8 mouse cellular contexts compared by ENCODE assay signal in the genomic region with DNA sequence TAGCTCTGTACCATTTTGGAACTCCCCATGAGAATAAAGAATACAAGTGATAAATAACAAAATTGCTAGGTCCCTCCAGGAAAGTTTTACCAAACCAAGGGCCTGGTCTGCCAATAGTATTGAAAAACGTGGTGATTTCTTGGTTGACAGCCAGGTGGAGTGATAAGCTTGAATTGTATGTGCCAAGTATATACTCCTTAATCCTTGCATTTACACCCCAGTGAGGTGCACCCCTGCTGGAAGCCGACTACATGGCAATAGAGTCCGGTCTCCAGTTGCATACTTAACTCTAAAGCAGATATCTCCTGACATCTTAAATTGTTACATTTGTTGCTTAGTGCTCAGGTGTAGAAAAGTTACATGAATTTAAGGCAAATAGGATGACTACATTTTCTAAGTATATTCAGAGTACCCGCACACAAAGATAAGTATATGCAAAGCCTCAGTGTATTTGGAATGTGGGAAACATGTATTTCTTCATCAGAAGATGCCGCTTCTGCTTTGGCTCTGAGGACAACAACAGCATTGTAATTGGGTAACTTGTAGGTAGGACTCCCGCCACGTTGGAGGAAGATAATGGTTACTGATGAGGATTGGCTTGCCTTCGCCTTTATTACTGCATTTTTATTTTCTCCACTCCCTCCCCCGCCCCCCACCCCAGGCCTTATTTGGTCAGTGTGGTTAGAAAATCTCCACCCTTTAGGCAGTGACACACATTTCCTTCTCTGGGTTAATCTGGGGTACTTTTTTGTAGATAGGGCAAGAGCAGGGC. TPM values are rescaled to one million over a fixed set of nuclear protein-coding genes. Genes with fewer than 3 reads are reported as not detected.
DNase-seq lines count a peak whose midpoint lies in the region; ATAC-seq and TF ChIP-seq lines count a peak whose summit lies in the region.

No protein-coding gene starts in this region.

- no peaks in the 10 kb centered on the region for H3K9me3 ChIP-seq in kidney, embryonic 16.5 days (ENCODE audit: low read length)
- no peaks in the 10 kb centered on the region for H3K9me3 ChIP-seq in hindbrain, embryonic 10.5 days

- peak overlapping the region; percentile 94 for H3K9ac ChIP-seq in kidney, embryonic 16.5 days (replicated peaks; ENCODE audit: low read length)

- peak overlapping the region; percentile 59 for H3K4me2 ChIP-seq in kidney, embryonic 16.5 days (replicated peaks; ENCODE audit: low read depth, low read length)

- no peaks in the 10 kb centered on the region for H3K27me3 ChIP-seq in kidney, embryonic 16.5 days (ENCODE audit: insufficient read depth, low read length)
- H3K27me3 ChIP-seq in hindbrain, embryonic 10.5 days (ENCODE audit: insufficient read depth, poor library complexity, severe bottlenecking): no peaks in the 10 kb centered on the region

- WGBS in kidney, embryonic 16.5 days: 70% methylated on average over 9 of the region's 9 CpGs
- WGBS in hindbrain, embryonic 10.5 days: 77% methylated on average over 9 of the region's 9 CpGs

- DNase-seq in kidney, adult 8-10 months: no peak
- DNase-seq in hindbrain, embryonic 10.5 days (ENCODE audit: low spot score): no peak
- peak; percentile 9 for DNase-seq in mesoderm, embryonic 11.5 days (ENCODE audit: low read depth, low spot score)
- no peak for DNase-seq in layer of hippocampus, postnatal 25 days (ENCODE audit: extremely low spot score in 1 of 2, low spot score in 1 of 2)
- DNase-seq in adrenal gland, postnatal 10 days: no peak
- DNase-seq in left cerebral cortex, adult 8-10 months (ENCODE audit: low spot score in 2 of 2): no peak

- no peak overlapping the region for H3K27ac ChIP-seq in kidney, embryonic 16.5 days (ENCODE audit: low read length)
- no peak overlapping the region for H3K27ac ChIP-seq in bone marrow macrophage, adult 2 months (ENCODE audit: insufficient read depth, low read depth, low read length)
- peak overlapping the region; percentile 92; the same call in 1 of the 2 replicates for H3K27ac ChIP-seq in hindbrain, embryonic 10.5 days

- no peaks in the 10 kb centered on the region; the same call in 1 of the 2 replicates for H3K36me3 ChIP-seq in kidney, embryonic 16.5 days (ENCODE audit: insufficient read depth, low read length)
- peaks cover 19% of the 10 kb centered on the region for H3K36me3 ChIP-seq in hindbrain, embryonic 10.5 days

- H3K4me1 ChIP-seq in kidney, embryonic 16.5 days (ENCODE audit: insufficient read depth, low read length): peaks cover 8% of the 10 kb centered on the region
- H3K4me1 ChIP-seq in bone marrow macrophage, adult 2 months (ENCODE audit: control insufficient read depth, insufficient read depth, low read length): peaks cover 11% of the 10 kb centered on the region
- H3K4me1 ChIP-seq in hindbrain, embryonic 10.5 days (replicated peaks): peaks cover 16% of the 10 kb centered on the region

- peak overlapping the region; percentile 75 for H3K4me3 ChIP-seq in kidney, embryonic 16.5 days (ENCODE audit: low read length)
- peak overlapping the region; percentile 82 for H3K4me3 ChIP-seq in bone marrow macrophage, adult 2 months (ENCODE audit: insufficient read depth, low read length)
- H3K4me3 ChIP-seq in hindbrain, embryonic 10.5 days: peak overlapping the region; percentile 63

- no peak for TF ChIP-seq POLR2A in bone marrow macrophage, adult 2 months (IDR thresholded peaks at IDR 0.05; ENCODE audit: borderline replicate concordance, low read depth, low read length)

- ATAC-seq in kidney, embryonic 16.5 days (ENCODE audit: low FRiP score, low TSS enrichment): no peak

- TF ChIP-seq CTCF in bone marrow macrophage, adult 2 months (IDR thresholded peaks at IDR 0.05; ENCODE audit: low read depth, low read length): no peak

RNA-seq across cellular contexts. Expression of gene Pstk, which starts 1.1 kb away (rescaled TPM):
- 65.1 and 66.1 TPM in 2 replicates for polyA plus RNA-seq in kidney, embryonic 16.5 days (2015; fragmentation: Nextera tagmentation; extraction: Ambion mirVana)
- 19.7 and 22.4 TPM in 2 replicates for polyA plus RNA-seq in bone marrow macrophage, adult 2 months (2012; ENCODE audit: insufficient read depth, insufficient read length, missing spikeins)
- 68.1 and 70.9 TPM in 2 replicates for polyA plus RNA-seq in hindbrain, embryonic 10.5 days (2016; fragmentation: Nextera tagmentation; extraction: Ambion mirVana)
- 10 to 100 TPM; 47.9 to 57.1 TPM for total RNA-seq in layer of hippocampus, postnatal 25 days (2021)
- 10 to 100 TPM; 30.7 to 47.4 TPM for total RNA-seq in adrenal gland, postnatal 10 days (2021)
- total RNA-seq in left cerebral cortex, adult 8-10 months (2022): 10 to 100 TPM; 45.8 to 55.0 (median 50.0) TPM

RNA-seq across cellular contexts. Expression of gene 2310057M21Rik, which starts 9.5 kb away (rescaled TPM):
- polyA plus RNA-seq in kidney, embryonic 16.5 days (2015; fragmentation: Nextera tagmentation; extraction: Ambion mirVana): 20.4 and 22.0 TPM in 2 replicates
- polyA plus RNA-seq in bone marrow macrophage, adult 2 months (2012; ENCODE audit: insufficient read depth, insufficient read length, missing spikeins): 8.2 and 9.4 TPM in 2 replicates
- 20.8 and 21.5 TPM in 2 replicates for polyA plus RNA-seq in hindbrain, embryonic 10.5 days (2016; fragmentation: Nextera tagmentation; extraction: Ambion mirVana)
- 10 to 100 TPM; 31.4 to 32.1 TPM for total RNA-seq in layer of hippocampus, postnatal 25 days (2021)
- 10 to 100 TPM; 15.0 to 15.8 TPM for total RNA-seq in adrenal gland, postnatal 10 days (2021)
- total RNA-seq in left cerebral cortex, adult 8-10 months (2022): 10 to 100 TPM; 23.2 to 36.4 (median 29.9) TPM

RNA-seq across cellular contexts. Expression of gene Ikzf5, which starts 38.3 kb away (rescaled TPM):
- 13.9 and 15.8 TPM in 2 replicates for polyA plus RNA-seq in kidney, embryonic 16.5 days (2015; fragmentation: Nextera tagmentation; extraction: Ambion mirVana)
- 17.3 and 20.7 TPM in 2 replicates for polyA plus RNA-seq in bone marrow macrophage, adult 2 months (2012; ENCODE audit: insufficient read depth, insufficient read length, missing spikeins)
- 15.2 and 16.3 TPM in 2 replicates for polyA plus RNA-seq in hindbrain, embryonic 10.5 days (2016; fragmentation: Nextera tagmentation; extraction: Ambion mirVana)
- total RNA-seq in layer of hippocampus, postnatal 25 days (2021): 10 to 100 TPM; 47.5 to 51.2 TPM
- total RNA-seq in adrenal gland, postnatal 10 days (2021): 10 to 100 TPM; 31.0 to 32.0 TPM
- total RNA-seq in left cerebral cortex, adult 8-10 months (2022): 10 to 100 TPM; 43.2 to 52.2 (median 48.8) TPM

RNA-seq across cellular contexts. Expression of gene Acadsb, which starts 38.3 kb away (rescaled TPM):
- polyA plus RNA-seq in kidney, embryonic 16.5 days (2015; fragmentation: Nextera tagmentation; extraction: Ambion mirVana): 110 and 115 TPM in 2 replicates
- polyA plus RNA-seq in bone marrow macrophage, adult 2 months (2012; ENCODE audit: insufficient read depth, insufficient read length, missing spikeins): 54.9 and 61.0 TPM in 2 replicates
- 63.0 and 68.4 TPM in 2 replicates for polyA plus RNA-seq in hindbrain, embryonic 10.5 days (2016; fragmentation: Nextera tagmentation; extraction: Ambion mirVana)
- 10 to 100 TPM; 75.5 to 78.6 TPM for total RNA-seq in layer of hippocampus, postnatal 25 days (2021)
- 100 to 1,000 TPM; 190 to 214 TPM for total RNA-seq in adrenal gland, postnatal 10 days (2021)
- 100 to 1,000 TPM in 1 of 4 experiments, 10 to 100 TPM in 3; 76.8 to 109 (median 82.3) TPM for total RNA-seq in left cerebral cortex, adult 8-10 months (2022)

RNA-seq across cellular contexts. Expression of gene Fam24a, which starts 38.4 kb away (rescaled TPM):
- not detected in 2 replicates for polyA plus RNA-seq in kidney, embryonic 16.5 days (2015; fragmentation: Nextera tagmentation; extraction: Ambion mirVana)
- not detected in 2 replicates for polyA plus RNA-seq in bone marrow macrophage, adult 2 months (2012; ENCODE audit: insufficient read depth, insufficient read length, missing spikeins)
- polyA plus RNA-seq in hindbrain, embryonic 10.5 days (2016; fragmentation: Nextera tagmentation; extraction: Ambion mirVana): not detected in 2 replicates
- total RNA-seq in layer of hippocampus, postnatal 25 days (2021): not detected
- not detected for total RNA-seq in adrenal gland, postnatal 10 days (2021)
- total RNA-seq in left cerebral cortex, adult 8-10 months (2022): not detected
